Mouse (Mus musculus): ENCODE measurements at regions not wholly inside any gene's neighbourhood (a gene's known extent, or its start where the extent isn't known, plus 50 kb on each side); places are given as distances from the start of the nearest gene placed in this dataset.

GRCm38 (mm10) chr9:8837073-8837472 lies 62.6 kb upstream of the Pgr start:
- no peak for TF ChIP-seq MAFK (IDR thresholded peaks at IDR 0.05; ENCODE audit: insufficient read depth, low read depth, low read length)
- TF ChIP-seq ZC3H11A (IDR thresholded peaks at IDR 0.05; ENCODE audit: borderline replicate concordance, low read depth, low read length), result no peak
- no peak for TF ChIP-seq ZNF384 (IDR thresholded peaks at IDR 0.05; ENCODE audit: low read depth, low read length)
- no peak for TF ChIP-seq HCFC1 (IDR thresholded peaks at IDR 0.05; ENCODE audit: borderline replicate concordance, insufficient read depth, low read length)
- no peak for TF ChIP-seq CHD2 (IDR thresholded peaks at IDR 0.05; ENCODE audit: low read depth, low read length)

Measured in ES-E14 (cell line).